Mouse (Mus musculus) ES-E14 (cell line): Measurements from ENCODE around the gene Usp48.

Source experiments
- CHD2 ChIP-seq: IDR thresholded peaks from 2 replicates; pipeline ENCODE4 v1.6.1; 2014; ENCODE audit warnings: mild to moderate bottlenecking, low read depth, low read length, inconsistent platforms
- HCFC1 ChIP-seq: IDR thresholded peaks from 2 replicates; pipeline ENCODE4 v1.6.1; 2012; ENCODE audit warnings: low read length, inconsistent platforms, borderline replicate concordance; ENCODE audit not compliant: insufficient read depth
- ZC3H11A ChIP-seq: IDR thresholded peaks from 2 replicates; pipeline ENCODE4 v1.6.1; 2012; ENCODE audit warnings: low read depth, mild to moderate bottlenecking, inconsistent platforms, low read length, borderline replicate concordance
- ZNF384 ChIP-seq: IDR thresholded peaks from 2 replicates; pipeline ENCODE4 v1.6.1; 2012; ENCODE audit warnings: low read depth, low read length, inconsistent platforms

- no peak for TF ChIP-seq HCFC1
- no peak for TF ChIP-seq ZNF384
- TF ChIP-seq ZC3H11A: no peak
- TF ChIP-seq CHD2: no peak
Measured at GRCm38 (mm10) chr4:137687234-137687825, 93.8 kb downstream of the Usp48 start.
